Mouse (Mus musculus) limb, embryonic 12.5 days (tissue): ENCODE results near the gene Pard3b. TPM values are rescaled to one million over a fixed set of nuclear protein-coding genes. Genes with fewer than 3 reads are reported as not detected.
A peak's percentile ranks its signal among the peaks of the same experiment; 100 is the strongest.

Experiments
- ATAC-seq: fragments of 200-750 bp; cut with Nextera tagmentation; 2 replicates; pipeline ENCODE4 v1.8.0; 2017; ENCODE audit warnings: low read depth, moderate TSS enrichment; ENCODE audit not compliant: insufficient number of reproducible peaks, insufficient read depth, low FRiP score, low TSS enrichment
- H3K27ac ChIP-seq: fragments of 300-500 bp; sonication (generic); 2 replicates; pipeline ENCODE4 v1.5.1; 2016; ENCODE audit warnings: mild to moderate bottlenecking, moderate library complexity
- H3K27me3 ChIP-seq: fragments of 300-500 bp; sonication (generic); 2 replicates; pipeline ENCODE4 v1.6.1; 2016; ENCODE audit warnings: mild to moderate bottlenecking, moderate library complexity
- H3K36me3 ChIP-seq: fragments of 300-500 bp; sonication (generic); 2 replicates; pipeline ENCODE4 v1.6.1; 2016; ENCODE audit warnings: mild to moderate bottlenecking, moderate library complexity
- H3K4me1 ChIP-seq: fragments of 300-500 bp; sonication (generic); replicated peaks from 2 replicates; pipeline ENCODE4 v1.6.1; 2016
- H3K4me2 ChIP-seq: fragments of 300-500 bp; sonication (generic); 2 replicates; pipeline ENCODE4 v1.6.1; 2016; ENCODE audit warnings: mild to moderate bottlenecking, moderate library complexity
- H3K4me3 ChIP-seq: fragments of 300-500 bp; sonication (generic); replicated peaks from 2 replicates; pipeline ENCODE4 v1.5.1; 2016; ENCODE audit warnings: mild to moderate bottlenecking
- H3K9ac ChIP-seq: fragments of 300-500 bp; sonication (generic); replicated peaks from 2 replicates; pipeline ENCODE4 v1.6.1; 2016; ENCODE audit warnings: mild to moderate bottlenecking, moderate library complexity
- H3K9me3 ChIP-seq: fragments of 300-500 bp; sonication (generic); 2 replicates; pipeline ENCODE4 v1.6.1; 2016; ENCODE audit warnings: mild to moderate bottlenecking, moderate library complexity
- WGBS: fragments of 180-500 bp; shearing (Covaris S2); methylation state at CpG from one replicate; pipeline ENCODE4 v1.1.7; 2016; 5-methylcytosine and 5-hydroxymethylcytosine counted together
- polyA plus RNA-seq: library from polyadenylated mRNA; unstranded; fragments of >200 nt; fragmentation: Nextera tagmentation; extraction: Ambion mirVana; gene quantifications from 2 replicates; pipeline ENCODE4 v1.2.1, GENCODE M21; 2016

Gene Pard3b
- 19.9 and 20.0 TPM in 2 replicates for polyA plus RNA-seq

DNA sequence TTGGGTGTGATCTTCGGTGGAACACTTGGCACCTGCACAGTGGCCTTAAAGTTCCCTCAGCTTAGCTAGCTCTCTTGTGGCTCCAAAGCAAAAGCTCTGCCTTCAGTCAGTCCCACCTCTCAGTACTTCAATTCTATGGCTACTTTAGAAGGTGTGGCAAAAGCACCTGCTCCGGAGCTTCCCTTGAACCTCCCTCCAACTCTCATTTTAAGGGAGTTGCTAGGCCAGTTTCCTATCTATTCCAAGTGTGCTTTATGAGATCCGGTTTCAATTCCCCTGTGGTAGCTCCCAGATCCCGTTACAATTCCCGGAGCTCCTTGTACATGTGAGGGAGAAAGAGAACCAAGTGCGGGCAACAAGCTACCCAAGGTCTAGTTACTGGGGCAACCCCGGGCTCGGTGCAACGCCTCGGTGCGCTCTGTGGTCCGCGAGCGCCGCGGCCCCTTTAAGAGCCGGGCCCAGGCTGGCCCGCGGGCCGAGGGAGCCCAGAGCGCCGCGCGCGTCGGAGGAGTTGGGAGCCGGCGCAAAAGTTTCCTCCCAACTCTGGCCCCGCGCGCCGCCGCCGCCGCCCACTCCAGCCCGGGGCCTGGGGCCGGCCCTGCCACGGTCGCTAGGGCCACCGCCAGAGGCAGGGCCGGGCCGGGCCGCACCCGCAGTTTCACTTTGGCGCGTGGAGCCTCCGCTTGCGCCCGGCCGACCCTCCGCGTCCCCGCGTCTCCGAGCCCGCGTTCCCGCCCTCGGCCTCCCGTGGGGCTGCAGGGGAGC lies at the start of gene Pard3b:
TSS of gene Pard3b (plus strand) at position 478 of the 765 bp plus-strand sequence.
- H3K27me3 ChIP-seq = peaks cover 11% of the 10 kb centered on the region
- H3K36me3 ChIP-seq = no peaks in the 10 kb centered on the region
- H3K27ac ChIP-seq = peak within 1 kb of the TSS; percentile 72
- peak within 1 kb of the TSS; percentile 94 for H3K4me2 ChIP-seq
- no peaks in the 10 kb centered on the region for H3K9me3 ChIP-seq
- peak within 1 kb of the TSS; percentile 85 for H3K9ac ChIP-seq
- peak within 1 kb of the TSS; percentile 92 for H3K4me3 ChIP-seq
- peaks cover 13% of the 10 kb centered on the region for H3K4me1 ChIP-seq
- peak; percentile 81 for ATAC-seq
- under 1% methylated on average over 59 of the region's 60 CpGs for WGBS

DNA sequence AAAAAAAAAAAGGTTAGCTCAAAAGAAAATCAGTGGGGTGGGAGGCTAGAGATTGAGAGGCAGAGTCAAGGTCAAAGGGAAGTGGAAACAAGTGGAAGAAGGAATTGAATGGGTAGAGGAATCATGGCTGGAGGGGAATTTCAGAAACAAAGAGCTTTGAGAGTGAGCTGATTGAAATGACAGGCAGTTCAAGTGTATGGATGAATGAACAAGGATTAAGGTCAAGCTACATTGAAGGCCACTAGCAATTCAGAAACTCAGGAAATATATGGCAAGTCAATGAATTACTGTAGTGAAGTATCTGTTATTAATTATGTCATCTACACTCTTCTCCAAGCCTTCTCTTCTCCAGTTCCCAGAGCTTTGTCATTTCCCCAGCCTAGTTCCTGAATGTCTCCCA lies 22.4 kb upstream of the Pard3b start:
- Histone ChIP-seq H3K4me3 (no peak overlapping the region), H3K4me2 (no peak overlapping the region), H3K36me3 (no peaks in the 10 kb centered on the region), H3K4me1 (no peaks in the 10 kb centered on the region), H3K9me3 (no peaks in the 10 kb centered on the region), H3K9ac (no peak overlapping the region), H3K27ac (no peak overlapping the region), H3K27me3 (no peaks in the 10 kb centered on the region)
- no peak for ATAC-seq

DNA sequence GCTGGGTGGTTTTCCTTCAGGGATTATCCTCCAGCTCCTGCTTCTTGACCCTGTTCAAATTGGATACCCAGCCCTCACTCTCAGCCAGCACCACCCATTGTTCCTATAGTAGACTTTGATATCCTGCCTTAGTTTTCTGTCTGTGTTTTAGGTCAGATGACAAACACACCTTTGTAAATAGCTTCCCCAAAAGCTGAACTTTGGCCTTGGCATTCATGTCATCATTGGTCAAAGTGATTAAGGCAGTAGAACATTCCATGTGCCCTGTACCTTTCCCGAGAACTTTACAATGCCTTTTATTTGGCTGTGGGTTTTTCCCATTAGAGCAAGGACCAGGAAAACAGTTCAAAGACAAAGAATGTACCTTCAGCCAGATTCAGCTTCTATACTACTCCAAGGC lies 18.0 kb upstream of the Pard3b start:
- no peak overlapping the region for H3K27ac ChIP-seq
- ATAC-seq = no peak
- WGBS = 69% methylated on average over 1 of the region's 1 CpGs

DNA sequence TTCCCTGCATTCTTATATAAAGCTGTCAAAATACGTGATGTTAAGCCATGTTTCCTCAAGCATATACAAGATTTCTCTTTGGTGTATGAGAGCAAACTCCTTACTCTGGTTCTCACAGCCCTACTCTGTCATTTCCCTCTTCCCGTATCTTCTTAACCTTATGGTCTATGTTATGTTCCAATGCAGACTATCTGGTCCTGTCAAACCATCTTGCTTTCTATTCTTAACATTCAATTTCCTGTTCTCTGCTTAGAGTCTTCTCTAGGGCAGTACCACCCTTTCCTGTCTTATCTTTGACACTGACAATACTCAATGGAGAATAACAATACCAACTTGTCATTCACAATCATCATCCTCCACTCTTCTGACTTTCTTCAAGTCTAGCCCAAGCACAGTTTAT lies 8.8 kb upstream of the Pard3b start:
- H3K4me1 ChIP-seq = no peaks in the 10 kb centered on the region
- H3K4me2 ChIP-seq = no peak overlapping the region
- no peak overlapping the region for H3K27ac ChIP-seq
- H3K36me3 ChIP-seq = no peaks in the 10 kb centered on the region
- no peak for ATAC-seq
- no peaks in the 10 kb centered on the region; the same call in 1 of the 2 replicates for H3K27me3 ChIP-seq
- no peaks in the 10 kb centered on the region for H3K9me3 ChIP-seq
- no peak overlapping the region for H3K4me3 ChIP-seq
- 85% methylated on average over 2 of the region's 2 CpGs for WGBS
- no peak overlapping the region for H3K9ac ChIP-seq

More for the DNA sequence above, 18.0 kb upstream of the Pard3b start:
- Histone ChIP-seq H3K36me3 (no peaks in the 10 kb centered on the region), H3K4me2 (no peak overlapping the region), H3K4me1 (no peaks in the 10 kb centered on the region), H3K9ac (no peak overlapping the region), H3K27me3 (no peaks in the 10 kb centered on the region; the same call in 1 of the 2 replicates), H3K4me3 (no peak overlapping the region), H3K9me3 (no peaks in the 10 kb centered on the region)

DNA sequence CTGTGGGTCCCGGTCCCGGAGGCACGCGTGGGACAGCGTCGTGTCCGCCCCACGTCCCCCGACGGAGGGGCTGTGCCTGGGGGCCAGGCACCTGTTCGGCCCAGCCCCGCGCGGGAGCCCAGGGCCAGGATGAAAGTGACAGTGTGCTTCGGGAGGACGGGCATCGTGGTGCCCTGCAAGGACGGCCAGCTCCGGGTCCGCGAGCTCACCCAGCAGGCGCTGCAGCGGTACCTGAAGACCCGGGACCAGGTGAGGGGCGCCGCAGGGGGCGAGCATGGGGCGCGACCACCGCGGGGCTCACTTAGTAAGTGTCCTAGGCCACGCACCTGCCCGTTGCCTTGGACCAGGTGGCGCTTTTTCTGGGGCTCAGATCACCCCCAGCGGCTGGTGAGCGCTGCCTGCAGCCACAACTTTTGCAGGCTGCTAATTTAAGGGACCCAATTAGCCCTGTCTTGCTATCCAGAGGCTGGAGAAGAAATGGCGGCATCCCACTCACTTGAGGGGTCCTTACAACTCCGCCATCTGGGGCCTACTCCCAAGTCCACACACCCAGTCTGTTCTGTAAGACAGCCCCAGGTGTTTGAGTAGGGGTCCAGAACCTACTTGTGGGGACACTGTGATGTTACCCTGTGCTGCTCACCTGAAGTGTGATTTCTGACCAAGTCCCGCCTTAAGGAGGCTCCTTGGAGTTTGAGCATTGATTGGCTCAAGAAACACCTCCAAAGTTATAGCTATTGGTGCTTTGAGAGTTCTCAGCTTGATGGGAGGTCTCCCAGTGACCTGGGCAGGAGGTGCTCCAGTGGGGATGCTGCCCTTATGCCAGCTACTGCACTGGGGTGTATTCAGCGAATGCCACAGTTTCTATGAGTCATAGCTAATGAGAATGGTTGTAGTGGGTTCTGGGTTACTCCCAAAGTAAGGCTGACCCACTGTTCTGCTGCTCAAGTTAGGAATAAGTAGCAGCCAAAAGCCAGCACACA lies 780 bp downstream of the Pard3b start:
- peak; percentile 65 for ATAC-seq
- 4% methylated on average over 40 of the region's 40 CpGs for WGBS

DNA sequence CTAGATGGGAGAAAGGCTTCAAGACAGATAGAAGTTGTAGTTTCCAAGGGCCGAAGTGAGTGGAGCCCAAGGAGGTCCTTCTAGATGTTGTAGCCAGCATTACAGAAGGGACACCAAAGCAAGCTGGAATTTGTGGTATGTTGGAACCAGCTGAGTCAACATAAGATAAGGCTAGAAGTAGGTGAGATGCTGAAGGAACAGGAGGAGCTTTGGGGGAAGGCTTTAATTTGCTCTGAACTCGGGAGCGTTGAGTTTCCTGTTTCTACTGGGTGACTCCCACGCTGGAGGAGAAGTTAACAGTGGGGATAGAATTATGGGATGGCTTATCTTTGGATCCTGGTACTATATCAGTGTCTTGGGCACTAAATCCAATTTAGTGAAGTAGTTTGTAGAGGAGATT lies 3.3 kb downstream of the Pard3b start:
- WGBS = 62% methylated on average over 4 of the region's 4 CpGs
- Histone ChIP-seq H3K4me3 (no peak overlapping the region), H3K9ac (no peak overlapping the region), H3K36me3 (no peaks in the 10 kb centered on the region), H3K27me3 (peaks cover 8% of the 10 kb centered on the region; the same call in 1 of the 2 replicates), H3K4me1 (peaks cover 13% of the 10 kb centered on the region), H3K27ac (no peak overlapping the region), H3K9me3 (no peaks in the 10 kb centered on the region), H3K4me2 (no peak overlapping the region)
- ATAC-seq = no peak

More for the DNA sequence above, 780 bp downstream of the Pard3b start:
- Histone ChIP-seq H3K27me3 (peaks cover 11% of the 10 kb centered on the region), H3K4me2 (peak overlapping the region; percentile 94), H3K36me3 (no peaks in the 10 kb centered on the region), H3K27ac (peak overlapping the region; percentile 72), H3K4me3 (peak overlapping the region; percentile 92), H3K9ac (peak overlapping the region; percentile 85), H3K9me3 (no peaks in the 10 kb centered on the region), H3K4me1 (peaks cover 13% of the 10 kb centered on the region)

DNA sequence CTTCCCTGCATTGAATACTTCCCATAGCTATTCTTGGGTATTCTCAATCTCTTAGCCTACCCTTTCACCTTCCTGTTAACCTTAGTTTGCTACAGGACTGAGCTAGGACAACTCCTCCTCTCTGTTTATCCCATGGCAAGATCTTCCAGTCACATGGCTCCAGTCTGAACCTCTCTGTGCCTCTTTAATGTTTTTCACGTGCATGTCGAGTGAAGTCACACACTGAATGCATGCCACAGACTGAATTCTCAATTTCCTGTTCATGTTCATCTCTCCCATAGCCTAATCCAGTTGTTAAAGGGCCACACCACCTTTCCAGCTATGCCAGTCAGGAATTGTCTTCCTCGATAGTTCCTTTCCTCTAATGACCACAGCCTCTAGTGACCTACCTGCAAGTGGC lies 6.4 kb downstream of the Pard3b start:
- peaks cover 9% of the 10 kb centered on the region for H3K4me1 ChIP-seq
- no peak overlapping the region for H3K27ac ChIP-seq
- no peak for ATAC-seq
- H3K36me3 ChIP-seq = no peaks in the 10 kb centered on the region
- 64% methylated on average over 3 of the region's 3 CpGs for WGBS
- no peaks in the 10 kb centered on the region for H3K9me3 ChIP-seq
- H3K4me3 ChIP-seq = no peak overlapping the region
- no peaks in the 10 kb centered on the region for H3K27me3 ChIP-seq
- H3K4me2 ChIP-seq = no peak overlapping the region
- no peak overlapping the region for H3K9ac ChIP-seq

DNA sequence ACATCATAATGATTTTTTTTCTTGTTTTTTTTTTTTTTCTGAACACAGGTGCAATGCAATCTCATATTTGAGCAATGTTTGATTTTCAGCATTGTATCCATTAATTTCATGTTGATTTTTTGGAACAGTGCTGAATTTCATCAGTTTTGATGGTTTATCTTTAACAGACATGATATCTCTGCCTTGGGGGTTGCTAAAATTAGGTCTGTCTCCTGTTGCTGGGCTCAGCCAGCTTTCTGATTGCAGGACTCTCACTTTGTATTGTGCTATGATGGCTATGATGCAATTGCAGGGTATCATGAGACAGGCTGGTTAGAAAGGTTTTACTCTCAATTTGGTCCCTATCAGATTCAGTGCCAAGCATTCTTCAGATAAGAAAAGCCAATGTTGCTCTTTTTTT lies 11.3 kb downstream of the Pard3b start:
- Histone ChIP-seq H3K36me3 (no peaks in the 10 kb centered on the region), H3K27ac (no peak overlapping the region), H3K9ac (no peak overlapping the region), H3K4me3 (no peak overlapping the region), H3K4me2 (no peak overlapping the region), H3K27me3 (peaks cover 4% of the 10 kb centered on the region; the same call in 1 of the 2 replicates), H3K9me3 (no peaks in the 10 kb centered on the region), H3K4me1 (peaks cover 23% of the 10 kb centered on the region)
- no peak for ATAC-seq

DNA sequence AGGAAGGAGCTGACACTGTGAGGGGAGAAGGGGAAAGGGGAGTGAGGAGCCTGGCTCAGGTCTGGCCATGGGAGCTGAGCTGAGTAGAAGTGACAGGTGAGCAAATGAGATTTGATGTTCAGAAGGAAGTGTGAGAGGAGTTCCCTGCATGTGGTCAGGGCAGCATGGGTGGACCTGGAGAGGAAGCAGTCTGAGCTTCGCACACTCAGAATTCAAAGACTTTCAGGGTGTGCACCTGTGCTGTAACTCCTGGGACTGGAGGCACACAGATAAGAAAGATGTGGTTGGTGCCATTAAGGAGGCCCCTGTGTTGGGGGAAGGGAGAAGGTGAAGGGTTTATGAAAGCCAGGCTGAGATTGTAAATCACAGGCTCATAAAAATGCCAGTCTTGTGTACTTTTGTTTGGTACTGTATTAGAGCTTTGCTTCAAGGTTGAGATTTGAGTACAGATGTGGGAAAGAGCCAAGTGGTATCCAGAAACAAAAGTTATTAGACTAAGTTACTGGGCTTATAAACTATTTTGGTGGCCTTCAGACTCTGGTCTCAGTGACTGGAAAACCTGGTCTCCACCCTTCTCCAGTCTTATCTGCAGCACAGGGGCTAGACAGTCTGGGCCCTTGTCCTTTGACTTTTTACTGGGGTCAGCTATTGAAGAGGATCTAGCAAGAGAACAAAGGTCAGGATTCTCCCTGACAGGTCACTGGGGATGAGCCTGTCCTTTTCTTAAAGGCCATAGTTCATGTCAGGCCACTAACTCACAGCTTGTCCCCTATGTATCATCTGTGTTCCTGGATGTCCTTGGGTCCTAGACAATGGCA lies 13.0 kb downstream of the Pard3b start:
- no peak overlapping the region for H3K27ac ChIP-seq
- no peak overlapping the region for H3K9ac ChIP-seq
- H3K4me2 ChIP-seq = no peak overlapping the region
- 5% methylated on average over 1 of the region's 1 CpGs for WGBS
- peaks cover 23% of the 10 kb centered on the region for H3K4me1 ChIP-seq
- H3K9me3 ChIP-seq = no peaks in the 10 kb centered on the region
- no peaks in the 10 kb centered on the region for H3K36me3 ChIP-seq
- ATAC-seq = no peak; the same call in 1 of the 2 replicates
- no peak overlapping the region for H3K4me3 ChIP-seq
- H3K27me3 ChIP-seq = peaks cover 4% of the 10 kb centered on the region; the same call in 1 of the 2 replicates

DNA sequence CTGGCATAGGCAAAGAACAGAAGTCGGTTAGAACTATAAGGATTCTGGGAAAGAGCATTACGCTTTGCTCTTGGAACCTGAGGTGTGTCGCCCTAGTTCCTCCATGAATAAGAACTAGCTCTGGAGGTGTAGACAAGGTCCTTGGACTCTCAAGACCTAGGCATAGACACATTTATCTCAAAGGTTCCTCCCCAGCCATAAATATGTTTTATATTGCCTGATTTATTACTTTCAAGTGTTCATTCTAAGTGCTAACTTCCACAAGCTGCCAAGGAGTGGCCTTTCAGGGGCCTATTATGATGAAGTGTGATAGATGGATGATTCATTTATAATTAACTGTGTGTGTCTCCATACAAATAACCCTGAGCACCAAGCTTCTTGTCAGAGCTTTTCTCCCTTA lies 19.1 kb downstream of the Pard3b start:
- H3K27ac ChIP-seq = no peak overlapping the region
- ATAC-seq = no peak
- H3K9me3 ChIP-seq = no peaks in the 10 kb centered on the region
- 93% methylated on average over 3 of the region's 3 CpGs for WGBS
- H3K9ac ChIP-seq = no peak overlapping the region
- no peaks in the 10 kb centered on the region for H3K27me3 ChIP-seq
- H3K4me2 ChIP-seq = no peak overlapping the region
- no peaks in the 10 kb centered on the region for H3K4me1 ChIP-seq
- H3K36me3 ChIP-seq = no peaks in the 10 kb centered on the region
- H3K4me3 ChIP-seq = no peak overlapping the region
